Mouse (Mus musculus): Measurements from ENCODE around the gene Kpna4.

DNA sequence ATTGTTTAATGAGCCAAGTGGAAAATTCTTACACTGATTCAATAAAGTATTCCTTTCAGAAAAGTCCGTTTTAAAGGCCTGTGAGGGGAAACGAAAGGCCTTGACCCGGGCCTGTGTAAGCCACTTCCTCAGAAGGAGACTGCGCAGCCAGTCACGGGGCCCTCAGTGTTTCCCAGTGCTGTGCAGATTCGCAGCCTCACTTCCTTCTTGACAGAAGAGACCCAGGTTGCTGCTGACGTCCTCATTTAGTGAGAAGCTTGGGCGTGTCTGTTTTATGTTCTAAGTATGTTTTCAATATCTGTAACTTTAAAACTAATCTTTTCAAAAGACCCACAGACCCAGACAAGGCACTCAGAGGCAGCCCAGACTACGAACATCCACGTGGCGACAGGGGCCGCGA is 29.6 kb upstream of the Kpna4 start:
- no peak for TF ChIP-seq CTCF (IDR thresholded peaks at IDR 0.05; ENCODE audit: insufficient read depth, low read length)
- TF ChIP-seq POLR2A (IDR thresholded peaks at IDR 0.05; ENCODE audit: borderline replicate concordance, extremely low read depth, low read depth, low read length) = no peak

Data from lung, adult 2 months (tissue).